ENCODE assay signal across 8 mouse cellular contexts in genomic region chr9:72274677-72275076, GRCm38 (mm10). TPM values are rescaled to one million over a fixed set of nuclear protein-coding genes. Genes with fewer than 3 reads are reported as not detected.
DNase-seq lines count a peak whose midpoint lies in the region; ATAC-seq and TF ChIP-seq lines count a peak whose summit lies in the region.

Gene Zfp280d (plus strand): TSS chr9:72274860.

- H3K4me3 ChIP-seq in forebrain, embryonic 15.5 days = peak within 1 kb of the TSS; percentile 53
- H3K4me3 ChIP-seq in lung, adult 2 months (replicated peaks; ENCODE audit: extremely low read depth, low read depth, low read length) = peak within 1 kb of the TSS; percentile 93

- WGBS in forebrain, embryonic 15.5 days = under 1% methylated on average over 46 of the region's 57 CpGs
- WGBS in lung, adult 2 months = under 1% methylated on average over 43 of the region's 57 CpGs

- TF ChIP-seq POLR2A in lung, adult 2 months (IDR thresholded peaks at IDR 0.05; ENCODE audit: borderline replicate concordance, extremely low read depth, low read depth, low read length) = peak; percentile 66; the same call in 1 of the 2 replicates

- TF ChIP-seq CTCF in lung, adult 2 months (IDR thresholded peaks at IDR 0.05; ENCODE audit: insufficient read depth, low read length) = no peak

- peak within 1 kb of the TSS; percentile 99 for H3K27ac ChIP-seq in forebrain, embryonic 15.5 days (replicated peaks)

- peak; percentile 99 for ATAC-seq in forebrain, embryonic 15.5 days (replicated peaks)
- peak; percentile 86 for ATAC-seq in neutrophil, adult 5-6 weeks (ENCODE audit: extremely low read depth, insufficient number of reproducible peaks, low FRiP score, poor library complexity, severe bottlenecking)

- peak within 1 kb of the TSS; percentile 63 for H3K4me2 ChIP-seq in forebrain, embryonic 15.5 days (replicated peaks)

- no peaks in the 10 kb centered on the region for H3K36me3 ChIP-seq in forebrain, embryonic 15.5 days

- H3K9ac ChIP-seq in forebrain, embryonic 15.5 days (replicated peaks) = peak within 1 kb of the TSS; percentile 74

- DNase-seq in ES-CJ7 (ENCODE audit: low read depth, low spot score) = peak; percentile 89
- peak; percentile 89 for DNase-seq in cerebellum, adult 11 months
- peak; percentile 88 for DNase-seq in heart, postnatal 25 days (ENCODE audit: low spot score)
- peak; percentile 83 to 93 for DNase-seq in layer of hippocampus, adult 18-20 months (ENCODE audit: low spot score in 2 of 2)
- peak; percentile 84 for DNase-seq in lung, adult 2 months
- peak; percentile 91 to 92 for DNase-seq in thymus, adult 18-20 months

- intact Hi-C loops in heart, postnatal 25 days (cut with DNase I) = loop anchor here (5.0 kb wide), 1 partner anchor 162 kb away; the partner anchor contains the start of gene Tcf12

- H3K9me3 ChIP-seq in forebrain, embryonic 15.5 days = no peaks in the 10 kb centered on the region

- H3K27me3 ChIP-seq in forebrain, embryonic 15.5 days = no peaks in the 10 kb centered on the region

- H3K4me1 ChIP-seq in forebrain, embryonic 15.5 days = peaks cover 24% of the 10 kb centered on the region
- H3K4me1 ChIP-seq in lung, adult 2 months (ENCODE audit: control insufficient read depth, insufficient read depth, low read length) = peaks cover 6% of the 10 kb centered on the region

RNA-seq across cellular contexts. Expression of gene Zfp280d, which starts in this region (rescaled TPM):
- 42.7 and 46.5 TPM in 2 replicates for polyA plus RNA-seq in forebrain, embryonic 15.5 days (2015; fragmentation: Nextera tagmentation; extraction: Ambion mirVana)
- total RNA-seq in heart, postnatal 25 days (2021) = 10 to 100 TPM; 17.9 to 20.8 TPM
- total RNA-seq in layer of hippocampus, adult 18-20 months (2021) = 10 to 100 TPM; 45.7 to 52.6 TPM
- polyA plus RNA-seq in lung, adult 2 months (2012; rRNA removed) = 4.7 and 9.9 TPM in 2 replicates
- 79.6 and 83.2 TPM in 2 replicates for total RNA-seq in neutrophil, adult 5-6 weeks (2017)

Comparison
In these comparisons a context has a peak if more than half of its experiments do, and no peak if none do; other contexts are left out.
1. Peak in every context shown above with its lines: DNase-seq, ATAC-seq, H3K4me3 ChIP-seq and H3K27ac ChIP-seq.